Mouse (Mus musculus) neural tube, embryonic 11.5 days (tissue): ENCODE measurements around the gene C3ar1. TPM values are rescaled to one million over a fixed set of nuclear protein-coding genes. Genes with fewer than 3 reads are reported as not detected.

Source experiments
- ATAC-seq: fragments of 200-750 bp; cut with Nextera tagmentation; 2 replicates; pipeline ENCODE4 v1.8.0; 2017; ENCODE audit warnings: moderate number of reproducible peaks, mild to moderate bottlenecking, moderate TSS enrichment, moderate library complexity; ENCODE audit not compliant: insufficient read depth, low FRiP score, low TSS enrichment
- DNase-seq: peaks from one replicate; pipeline ENCODE4 v3.0.0-alpha.2; 2015; ENCODE audit warnings: low spot score
- H3K27ac ChIP-seq: fragments of 300-500 bp; sonication (generic); 2 replicates; pipeline ENCODE4 v1.5.1; 2014; ENCODE audit warnings: low read depth, mild to moderate bottlenecking, low read length
- H3K27me3 ChIP-seq: fragments of 300-500 bp; sonication (generic); 2 replicates; pipeline ENCODE4 v1.6.1; 2014; ENCODE audit warnings: mild to moderate bottlenecking, low read length, mixed read lengths; ENCODE audit not compliant: control insufficient read depth, insufficient read depth
- H3K36me3 ChIP-seq: fragments of 300-500 bp; sonication (generic); 2 replicates; pipeline ENCODE4 v1.6.1; 2014; ENCODE audit warnings: mild to moderate bottlenecking, low read length, moderate library complexity, mixed read lengths; ENCODE audit not compliant: control insufficient read depth, insufficient read depth
- H3K4me1 ChIP-seq: fragments of 300-500 bp; sonication (generic); 2 replicates; pipeline ENCODE4 v1.6.1; 2014; ENCODE audit warnings: low read length, mixed read lengths; ENCODE audit not compliant: control insufficient read depth, insufficient read depth
- H3K4me2 ChIP-seq: fragments of 300-500 bp; sonication (generic); 2 replicates; pipeline ENCODE4 v1.6.1; 2014; ENCODE audit warnings: low read depth, mild to moderate bottlenecking, moderate library complexity
- H3K4me3 ChIP-seq: fragments of 300-500 bp; sonication (generic); 2 replicates; pipeline ENCODE4 v1.5.1; 2014; ENCODE audit warnings: low read depth, low read length
- H3K9ac ChIP-seq: fragments of 300-500 bp; sonication (generic); 2 replicates; pipeline ENCODE4 v1.6.1; 2014; ENCODE audit warnings: mild to moderate bottlenecking, low read length
- H3K9me3 ChIP-seq: fragments of 300-500 bp; sonication (generic); 2 replicates; pipeline ENCODE4 v1.6.1; 2016; ENCODE audit warnings: low read length; ENCODE audit not compliant: control insufficient read depth
- WGBS: fragments of 180-500 bp; shearing (Covaris S2); extraction: QIAGEN DNeasy Blood & Tissue Kit; methylation state at CpG from one replicate; pipeline ENCODE4 v1.1.7; 2014; 5-methylcytosine and 5-hydroxymethylcytosine counted together
- polyA plus RNA-seq: library from polyadenylated mRNA; unstranded; fragments of >200 nt; fragmentation: Nextera tagmentation; extraction: Ambion mirVana; gene quantifications from 2 replicates; pipeline ENCODE4 v1.2.1, GENCODE M21; 2014

C3ar1 gene
- polyA plus RNA-seq, 1 experiment from 2014 or later, result 1.8 TPM

DNA sequence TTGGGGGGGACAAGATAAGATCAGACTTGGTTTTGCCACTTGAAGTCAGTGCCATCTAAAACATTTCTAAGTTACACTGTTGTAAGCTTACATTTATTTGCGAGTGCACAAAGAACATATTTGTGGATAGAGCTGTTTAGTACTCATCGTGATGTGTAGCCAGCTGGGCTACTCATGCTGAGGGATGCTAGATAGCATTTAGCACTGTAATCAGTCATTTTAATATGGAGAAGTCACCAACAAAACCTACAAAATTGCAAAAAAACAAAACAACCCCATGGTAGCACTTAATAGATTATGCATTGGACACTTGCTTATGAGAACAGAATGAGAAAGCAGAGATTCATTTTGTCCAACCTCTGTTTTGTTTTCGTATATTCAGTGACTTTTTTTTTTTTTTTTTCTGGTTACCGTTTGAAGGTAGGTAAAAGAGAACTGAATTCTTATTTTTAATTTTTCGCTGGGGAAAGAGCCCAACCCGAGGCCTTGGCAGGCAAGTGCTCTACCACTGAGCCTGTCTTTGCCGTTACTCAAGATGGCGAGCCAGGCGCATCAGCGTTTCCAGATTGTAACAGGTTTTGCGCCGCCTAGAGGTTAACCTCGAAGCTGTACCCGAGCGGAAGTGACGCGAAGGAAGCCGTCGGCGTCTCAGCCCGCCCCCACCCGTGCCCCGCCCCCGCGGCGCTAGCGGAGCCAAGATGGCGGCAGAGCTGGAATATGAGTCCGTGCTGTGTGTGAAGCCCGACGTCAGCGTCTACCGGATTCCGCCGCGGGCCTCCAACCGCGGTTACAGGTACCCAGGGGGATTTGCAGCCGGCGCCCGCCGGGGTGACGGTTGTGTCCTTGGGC is 18.1 kb upstream of the C3ar1 start, which contains the start of gene Necap1:
Gene Necap1, plus strand, starts transcription at position 604 of the 849 bp plus-strand sequence.
- Histone ChIP-seq H3K9me3 (no peaks in the 10 kb centered on the region), H3K27me3 (no peaks in the 10 kb centered on the region), H3K4me2 (peak within 1 kb of the TSS; percentile 55), H3K4me3 (peak within 1 kb of the TSS; percentile 89), H3K9ac (peak within 1 kb of the TSS; percentile 82), H3K27ac (peak within 1 kb of the TSS; percentile 73), H3K4me1 (peaks cover 5% of the 10 kb centered on the region; the same call in 1 of the 2 replicates), H3K36me3 (no peaks in the 10 kb centered on the region; the same call in 1 of the 2 replicates)
- DNase-seq, result peak; percentile 96
- 9% methylated on average over 43 of the region's 43 CpGs for WGBS
- ATAC-seq, result peak; percentile 97

DNA sequence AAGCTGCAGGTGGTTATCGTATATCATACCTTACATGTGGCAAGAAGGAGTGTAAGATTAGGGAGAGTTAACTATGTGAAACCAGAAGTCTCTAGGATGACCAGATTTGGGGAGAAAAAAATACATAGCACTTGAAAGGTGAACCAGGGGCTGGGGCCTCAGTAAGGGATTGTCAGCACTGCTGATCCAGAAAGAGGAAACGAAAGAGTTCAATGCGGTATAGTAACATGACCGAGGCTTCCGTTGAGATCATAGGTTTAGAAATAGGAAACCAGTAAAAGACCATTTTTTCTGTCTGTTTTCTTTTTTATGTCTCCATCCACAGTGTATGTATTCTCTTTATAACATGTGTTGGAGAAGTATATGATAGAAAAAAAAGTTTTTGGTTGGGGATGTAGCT is 16.8 kb upstream of the C3ar1 start:
- Histone ChIP-seq H3K36me3 (no peaks in the 10 kb centered on the region), H3K4me1 (peaks cover 5% of the 10 kb centered on the region; the same call in 1 of the 2 replicates), H3K27ac (no peak overlapping the region), H3K4me3 (no peak overlapping the region), H3K27me3 (no peaks in the 10 kb centered on the region), H3K4me2 (no peak overlapping the region), H3K9me3 (no peaks in the 10 kb centered on the region), H3K9ac (no peak overlapping the region)
- no peak for DNase-seq
- no peak for ATAC-seq
- 93% methylated on average over 5 of the region's 5 CpGs for WGBS

DNA sequence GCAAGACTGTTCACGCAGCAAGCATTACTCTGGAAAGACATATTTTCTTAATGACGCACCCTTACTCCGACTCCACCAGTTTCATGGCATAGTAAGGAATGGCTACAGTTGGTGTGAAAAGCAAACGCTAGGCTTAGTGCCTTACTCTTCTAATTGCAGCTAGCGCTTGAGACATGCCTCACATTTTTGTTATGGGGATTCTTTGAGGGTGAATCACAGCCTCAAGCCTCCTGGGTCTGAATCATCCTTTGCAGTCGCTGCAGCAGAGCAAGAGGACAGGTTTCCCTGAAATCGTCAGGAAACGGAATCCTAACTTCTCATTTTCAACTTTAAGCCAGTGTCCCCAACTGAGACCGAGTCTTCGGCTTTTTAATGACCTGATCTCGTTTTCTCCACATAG is 13.9 kb upstream of the C3ar1 start:
- H3K36me3 ChIP-seq, result no peaks in the 10 kb centered on the region

DNA sequence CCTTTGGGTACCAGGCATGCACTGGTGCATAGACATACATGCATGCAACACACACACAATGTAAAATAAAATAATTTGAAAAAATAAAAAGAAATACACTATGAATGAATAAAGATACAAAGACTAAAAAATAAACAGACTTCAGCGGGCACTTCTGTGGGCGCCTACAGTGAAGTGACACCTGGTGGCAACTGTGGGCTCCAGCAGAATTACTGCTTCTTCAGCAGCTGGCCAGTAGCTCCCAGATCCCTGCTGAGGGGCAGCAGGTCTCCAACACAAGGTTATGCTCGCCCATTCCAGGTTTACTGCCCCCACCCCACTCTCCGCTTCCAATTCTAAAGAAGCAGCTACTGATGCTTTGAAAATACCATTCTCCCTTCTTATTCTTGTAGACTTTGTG is 12.0 kb upstream of the C3ar1 start:
- ATAC-seq, result no peak
- DNase-seq, result no peak
- Histone ChIP-seq H3K4me1 (no peaks in the 10 kb centered on the region), H3K9ac (no peak overlapping the region), H3K4me3 (no peak overlapping the region), H3K27me3 (no peaks in the 10 kb centered on the region), H3K4me2 (no peak overlapping the region), H3K36me3 (no peaks in the 10 kb centered on the region), H3K9me3 (no peaks in the 10 kb centered on the region), H3K27ac (no peak overlapping the region)
- WGBS, result 60% methylated on average over 4 of the region's 4 CpGs

More for the DNA sequence above, 13.9 kb upstream of the C3ar1 start:
- Histone ChIP-seq H3K4me2 (no peak overlapping the region), H3K9ac (no peak overlapping the region), H3K27ac (no peak overlapping the region), H3K4me3 (no peak overlapping the region), H3K9me3 (no peaks in the 10 kb centered on the region), H3K4me1 (no peaks in the 10 kb centered on the region), H3K27me3 (no peaks in the 10 kb centered on the region)
- DNase-seq (no peak), ATAC-seq (no peak)
- 86% methylated on average over 11 of the region's 11 CpGs for WGBS

DNA sequence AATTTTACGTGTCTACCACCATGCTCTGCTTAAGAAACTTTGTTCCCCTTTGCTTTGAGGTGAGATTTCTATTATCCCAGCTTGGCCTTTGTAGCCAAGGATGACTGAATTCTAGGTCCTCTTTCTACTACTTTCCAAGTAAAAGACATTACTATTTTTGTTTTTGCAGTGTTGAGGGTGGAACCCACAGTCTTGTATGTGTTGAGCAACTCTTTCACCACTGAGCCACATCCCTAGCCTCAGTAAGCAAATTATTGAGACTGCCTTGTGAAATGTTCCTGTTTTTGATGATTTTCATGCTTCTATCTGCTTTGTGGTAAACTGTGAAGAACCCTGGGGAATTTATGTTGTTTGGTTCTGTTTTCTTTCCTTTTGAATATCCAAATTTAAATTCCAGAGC is 6.9 kb upstream of the C3ar1 start:
- H3K9me3 ChIP-seq, result peaks cover 6% of the 10 kb centered on the region; the same call in 1 of the 2 replicates
- WGBS, result 94% methylated on average over 1 of the region's 1 CpGs
- H3K9ac ChIP-seq, result no peak overlapping the region
- no peaks in the 10 kb centered on the region for H3K36me3 ChIP-seq
- ATAC-seq, result no peak
- no peak for DNase-seq
- H3K27me3 ChIP-seq, result no peaks in the 10 kb centered on the region
- no peak overlapping the region for H3K4me2 ChIP-seq
- H3K4me3 ChIP-seq, result no peak overlapping the region
- H3K4me1 ChIP-seq, result no peaks in the 10 kb centered on the region
- H3K27ac ChIP-seq, result no peak overlapping the region

DNA sequence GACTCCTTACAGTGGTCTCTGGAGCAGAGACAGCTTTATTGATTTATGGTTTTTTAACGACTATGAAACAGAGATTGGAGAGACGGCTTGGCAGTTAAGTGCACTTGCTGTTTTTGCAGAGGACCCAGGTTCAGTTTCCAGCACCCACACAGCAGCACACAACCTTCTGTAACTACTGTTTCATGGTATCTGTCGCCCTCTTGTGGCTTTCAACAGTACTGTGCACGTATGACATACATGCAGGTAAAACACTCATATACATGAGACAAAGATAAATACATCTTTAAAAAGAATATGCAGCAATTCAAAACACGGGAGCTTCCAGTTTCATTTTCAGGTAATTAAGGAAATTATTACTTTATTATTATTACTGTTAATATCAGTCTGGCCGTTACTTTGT is 6.5 kb upstream of the C3ar1 start:
- no peak overlapping the region for H3K9ac ChIP-seq
- no peak overlapping the region for H3K4me3 ChIP-seq
- H3K9me3 ChIP-seq, result peaks cover 6% of the 10 kb centered on the region; the same call in 1 of the 2 replicates
- 81% methylated on average over 6 of the region's 6 CpGs for WGBS
- no peak overlapping the region for H3K4me2 ChIP-seq
- DNase-seq (no peak), ATAC-seq (no peak)
- no peak overlapping the region for H3K27ac ChIP-seq
- no peaks in the 10 kb centered on the region for H3K36me3 ChIP-seq
- no peaks in the 10 kb centered on the region for H3K4me1 ChIP-seq
- no peaks in the 10 kb centered on the region for H3K27me3 ChIP-seq

DNA sequence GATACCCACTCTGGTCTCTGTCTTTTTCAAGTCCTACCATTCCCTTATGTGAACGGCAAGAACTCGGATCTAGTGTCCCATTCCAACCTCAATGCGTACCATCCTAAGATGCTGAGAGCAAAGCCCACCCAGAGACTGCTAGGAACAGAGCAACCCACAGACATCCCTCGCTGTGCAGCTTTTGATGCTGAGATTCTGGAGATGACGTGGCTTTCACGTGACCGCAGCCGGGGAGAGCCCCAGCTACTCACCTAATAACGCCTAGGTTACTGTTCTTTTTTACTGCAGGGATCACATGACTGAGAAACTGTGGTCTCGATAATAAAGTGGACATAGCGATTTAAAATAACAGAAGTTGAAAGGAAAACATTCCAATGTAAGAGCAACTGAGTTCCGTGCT is 1.4 kb downstream of the C3ar1 start:
- Histone ChIP-seq H3K9me3 (no peaks in the 10 kb centered on the region), H3K27ac (no peak overlapping the region), H3K36me3 (no peaks in the 10 kb centered on the region), H3K9ac (no peak overlapping the region), H3K4me2 (no peak overlapping the region), H3K4me3 (no peak overlapping the region), H3K27me3 (no peaks in the 10 kb centered on the region), H3K4me1 (no peaks in the 10 kb centered on the region)
- no peak for ATAC-seq
- DNase-seq, result no peak
- 84% methylated on average over 12 of the region's 12 CpGs for WGBS

DNA sequence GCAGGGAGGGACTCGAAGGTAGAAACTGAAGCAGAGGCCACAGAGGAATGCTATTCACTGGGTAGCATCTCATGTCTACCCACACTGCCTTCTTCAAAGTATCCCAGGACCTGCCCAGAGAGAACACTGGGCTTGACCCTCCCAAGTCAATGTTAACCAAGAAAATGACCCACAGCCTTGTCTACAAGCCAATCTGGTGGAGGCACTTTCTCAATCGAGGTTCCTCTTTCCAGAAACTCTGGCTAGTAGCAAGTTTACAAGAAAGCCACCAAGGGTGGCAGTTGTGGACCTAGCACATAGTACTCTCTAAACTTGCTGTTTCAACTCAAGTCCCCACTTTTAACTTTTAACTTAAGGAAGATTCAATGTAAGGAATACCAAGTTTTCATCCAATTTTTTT is 3.3 kb downstream of the C3ar1 start:
- ATAC-seq (no peak), DNase-seq (no peak)
- Histone ChIP-seq H3K9ac (no peak overlapping the region), H3K4me2 (no peak overlapping the region), H3K36me3 (no peaks in the 10 kb centered on the region), H3K27me3 (no peaks in the 10 kb centered on the region), H3K9me3 (no peaks in the 10 kb centered on the region), H3K4me3 (no peak overlapping the region), H3K4me1 (no peaks in the 10 kb centered on the region), H3K27ac (no peak overlapping the region)
- 82% methylated on average over 2 of the region's 2 CpGs for WGBS

DNA sequence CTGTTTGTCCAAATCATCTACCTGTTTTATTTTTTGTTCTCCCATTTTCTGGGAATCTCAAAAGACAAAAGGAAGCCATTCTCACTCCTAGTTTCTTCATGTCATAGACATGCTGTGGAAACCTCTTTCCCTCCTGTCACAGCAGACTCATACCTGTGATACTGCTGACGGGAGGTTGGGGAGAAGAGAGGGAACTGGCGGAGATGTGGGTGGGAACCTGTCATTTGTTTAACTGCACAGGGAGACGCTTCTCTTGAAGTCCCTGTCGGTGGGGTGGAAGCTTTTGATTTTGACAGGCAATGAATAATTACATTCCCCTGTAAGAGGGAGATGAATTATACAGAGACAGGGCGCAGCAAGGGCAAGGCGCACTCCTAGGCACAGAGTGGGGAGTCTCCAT is 12.2 kb downstream of the C3ar1 start:
- no peak for ATAC-seq
- 75% methylated on average over 6 of the region's 6 CpGs for WGBS
- no peak overlapping the region for H3K27ac ChIP-seq
- H3K36me3 ChIP-seq, result peaks cover 3% of the 10 kb centered on the region
- no peaks in the 10 kb centered on the region for H3K4me1 ChIP-seq
- no peaks in the 10 kb centered on the region for H3K9me3 ChIP-seq
- no peak overlapping the region for H3K4me3 ChIP-seq
- no peaks in the 10 kb centered on the region for H3K27me3 ChIP-seq
- no peak for DNase-seq
- no peak overlapping the region for H3K4me2 ChIP-seq
- H3K9ac ChIP-seq, result no peak overlapping the region
